Mouse (Mus musculus): ENCODE results near the gene Slc30a9.
A peak's percentile ranks its signal among the peaks of the same experiment; 100 is the strongest.

Slc30a9 gene

DNA sequence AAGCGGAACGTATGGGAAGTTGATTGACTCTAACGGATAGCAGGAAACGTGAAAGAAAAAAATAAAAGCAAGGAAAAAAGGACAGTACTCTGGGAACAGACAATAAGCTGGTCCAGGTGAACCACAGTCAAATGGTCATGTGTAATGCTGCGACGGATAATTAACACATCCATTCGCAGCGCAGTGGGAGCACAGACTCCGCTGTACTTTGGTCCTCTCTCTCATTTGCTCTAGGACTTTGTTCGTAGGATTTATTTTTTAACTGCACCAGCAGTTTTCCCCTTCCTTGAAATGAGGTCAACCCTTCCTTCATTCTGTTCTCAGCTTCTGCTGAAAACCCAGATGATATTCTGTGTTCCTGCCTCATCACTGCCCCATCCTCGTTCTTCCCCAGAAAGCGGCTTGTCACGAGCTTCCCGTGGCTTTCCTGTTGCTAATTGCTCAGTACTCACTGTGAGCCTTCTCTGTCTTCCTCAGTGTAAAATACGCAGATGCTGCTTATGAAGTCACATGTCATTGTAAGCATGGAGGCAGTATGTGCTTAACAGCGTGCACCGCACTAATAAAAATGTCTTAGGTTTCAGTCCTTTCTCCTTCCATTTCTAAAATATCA lies 15.0 kb downstream of the Slc30a9 start:
- no peak for DNase-seq

DNA sequence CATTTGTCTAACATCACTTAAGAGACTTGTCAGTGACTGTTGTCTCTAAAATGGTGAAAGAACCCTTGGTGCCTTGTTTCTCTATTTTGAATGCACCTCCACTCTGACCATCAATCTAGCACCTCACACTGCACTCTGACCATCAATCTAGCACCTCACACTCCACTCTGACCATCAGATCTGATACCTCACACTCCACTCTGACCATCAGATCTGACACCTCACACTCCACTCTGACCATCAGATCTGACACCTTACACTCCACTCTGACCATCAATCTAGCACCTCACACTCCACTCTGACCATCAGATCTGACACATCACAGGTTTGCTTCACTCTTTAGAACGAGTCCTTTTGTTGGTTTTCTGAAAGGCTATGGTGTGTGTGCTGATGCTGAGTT lies 17.3 kb downstream of the Slc30a9 start:
- no peak for DNase-seq

DNA sequence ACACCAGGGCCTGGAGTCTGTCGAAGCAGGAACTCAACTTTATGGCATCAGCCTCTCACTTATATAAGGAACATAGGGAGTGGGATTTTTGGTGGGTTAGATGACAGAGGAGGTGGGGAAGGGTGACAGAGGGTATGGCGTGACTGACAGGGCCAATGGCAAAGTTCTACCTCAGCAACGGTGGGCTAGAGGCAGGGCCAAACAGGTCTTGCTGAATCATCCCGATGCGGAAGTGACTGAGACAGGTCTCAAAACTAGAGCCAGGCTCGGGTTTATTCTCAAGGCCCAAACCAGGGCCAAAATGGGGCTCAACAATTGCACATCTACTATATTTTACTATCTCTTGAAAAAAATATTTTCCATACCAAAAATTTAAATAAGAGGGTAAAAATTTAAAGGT lies 34.1 kb downstream of the Slc30a9 start:
- DNase-seq, result no peak

DNA sequence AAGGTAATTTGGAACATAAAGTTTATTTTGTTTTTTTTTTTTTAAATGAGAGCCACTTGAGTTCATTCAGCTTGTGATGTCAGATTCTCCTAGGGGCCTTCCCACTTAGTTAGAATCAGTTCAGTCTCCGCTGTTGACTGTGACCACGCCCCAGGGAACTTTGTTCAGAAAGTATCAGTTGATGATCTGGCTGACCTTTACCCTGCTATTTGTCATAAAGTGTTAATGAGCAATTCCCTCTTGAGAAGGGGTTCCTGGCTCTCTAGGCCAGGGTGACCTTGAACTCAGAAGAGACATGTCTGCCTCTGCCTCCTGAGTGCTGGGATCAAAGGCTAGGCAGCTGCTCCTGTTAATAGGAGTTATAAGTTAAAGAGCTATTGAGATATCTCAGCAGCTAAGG lies 40.3 kb downstream of the Slc30a9 start:
- DNase-seq, result no peak

DNA sequence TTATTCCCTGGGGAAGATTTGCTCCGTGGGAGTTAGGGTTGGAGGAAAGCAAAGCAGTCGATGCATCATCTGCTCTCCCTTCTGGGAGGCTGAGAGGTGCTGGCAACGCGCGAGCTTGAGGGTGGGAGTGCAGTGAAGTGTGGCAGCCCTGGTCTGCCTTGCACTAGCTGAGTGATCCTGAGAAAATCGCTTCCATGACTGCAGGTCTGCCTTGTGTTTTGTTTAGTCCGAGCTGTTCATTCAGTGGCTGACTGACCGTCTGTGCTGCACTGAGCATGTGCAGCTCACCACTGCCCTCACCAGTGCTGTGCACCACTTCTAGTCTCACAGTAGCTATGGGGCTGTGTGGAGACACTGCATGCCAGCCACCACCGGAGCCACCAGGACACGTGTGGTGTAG lies 42.2 kb downstream of the Slc30a9 start:
- DNase-seq, result no peak

DNA sequence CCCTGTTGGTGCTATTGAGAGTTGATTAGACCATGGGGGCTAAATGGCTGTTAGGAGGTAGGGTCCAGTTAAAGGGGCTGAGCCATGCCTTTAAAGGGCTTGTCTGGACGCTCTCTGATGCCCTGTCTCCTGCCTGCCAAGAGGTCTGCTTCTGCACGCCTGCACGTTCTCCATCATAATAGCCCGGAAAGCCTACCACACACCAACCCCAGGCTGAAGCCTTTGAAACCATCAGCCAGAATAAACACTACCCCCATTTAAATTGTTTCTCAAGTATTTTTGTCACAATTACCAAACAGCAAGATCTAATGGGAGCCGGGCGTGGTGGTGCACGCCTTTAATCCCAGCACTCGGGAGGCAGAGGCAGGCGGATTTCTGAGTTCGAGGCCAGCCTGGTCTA lies 55.6 kb downstream of the Slc30a9 start:
- no peak for DNase-seq

DNA sequence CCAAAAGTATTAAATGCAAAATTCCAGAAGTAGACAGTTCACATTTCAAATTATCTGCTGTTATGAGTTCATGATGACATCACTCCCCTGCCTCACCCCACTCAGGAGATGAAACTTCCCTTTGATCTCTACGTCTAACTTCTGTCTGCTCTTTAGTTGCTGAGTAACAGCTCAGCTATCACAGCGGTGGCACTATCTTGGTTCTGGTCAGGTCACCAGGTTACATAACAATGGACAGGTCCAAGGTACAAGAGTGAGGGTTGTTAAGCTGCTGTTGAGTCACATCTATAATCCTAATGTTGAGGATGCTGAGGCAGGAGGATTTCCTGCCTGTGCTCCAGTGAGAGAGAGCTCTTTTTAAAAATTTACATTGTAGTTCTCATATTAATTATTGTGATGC lies 56.2 kb downstream of the Slc30a9 start:
- DNase-seq, result no peak

DNA sequence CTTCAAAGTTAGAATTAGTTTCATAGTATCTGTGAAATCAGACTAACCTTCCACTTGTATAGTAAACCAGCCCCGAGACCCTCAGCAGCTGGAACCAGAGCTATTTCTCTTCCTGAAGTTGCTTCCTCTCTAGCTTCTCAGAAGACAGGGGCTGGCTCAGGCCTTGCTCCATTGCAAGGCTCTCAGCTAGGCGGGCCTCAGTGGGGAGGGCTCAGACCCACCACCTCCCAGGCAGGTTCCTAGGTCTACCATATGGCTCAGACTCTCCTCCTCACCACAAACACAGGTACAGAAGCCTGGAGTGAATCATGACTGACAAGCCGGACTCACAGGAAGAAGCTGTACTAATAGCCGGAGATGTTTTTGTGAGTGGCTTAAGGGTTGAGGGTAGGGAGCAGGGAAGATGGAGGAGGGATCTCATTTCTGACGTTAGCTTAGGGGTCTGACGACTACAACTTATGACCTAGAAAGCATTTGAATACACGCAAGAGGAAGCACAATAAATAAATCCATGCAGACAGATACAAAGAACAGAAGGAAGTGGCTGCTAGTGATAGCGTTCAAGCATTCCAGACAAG lies 70.4 kb downstream of the Slc30a9 start:
- no peak for DNase-seq

DNA sequence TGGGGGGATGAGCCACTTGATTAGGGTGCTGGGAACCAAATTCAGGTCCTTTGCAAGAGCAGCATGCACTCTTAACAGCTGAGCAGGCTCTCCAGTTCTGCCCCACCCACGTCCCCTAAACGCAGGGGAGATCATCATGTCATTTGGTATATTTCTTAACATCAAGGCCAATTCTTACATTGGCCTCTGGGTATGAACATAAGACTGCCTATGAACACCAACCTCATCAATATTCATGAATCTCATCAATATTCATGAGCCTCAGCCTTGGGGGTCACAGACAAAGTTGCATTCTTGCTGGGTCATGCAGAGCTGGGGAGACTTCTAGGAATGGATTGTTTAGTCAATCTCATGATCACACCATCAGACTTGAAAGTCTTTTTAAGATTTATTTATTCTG lies 74.9 kb downstream of the Slc30a9 start:
- no peak for DNase-seq

DNA sequence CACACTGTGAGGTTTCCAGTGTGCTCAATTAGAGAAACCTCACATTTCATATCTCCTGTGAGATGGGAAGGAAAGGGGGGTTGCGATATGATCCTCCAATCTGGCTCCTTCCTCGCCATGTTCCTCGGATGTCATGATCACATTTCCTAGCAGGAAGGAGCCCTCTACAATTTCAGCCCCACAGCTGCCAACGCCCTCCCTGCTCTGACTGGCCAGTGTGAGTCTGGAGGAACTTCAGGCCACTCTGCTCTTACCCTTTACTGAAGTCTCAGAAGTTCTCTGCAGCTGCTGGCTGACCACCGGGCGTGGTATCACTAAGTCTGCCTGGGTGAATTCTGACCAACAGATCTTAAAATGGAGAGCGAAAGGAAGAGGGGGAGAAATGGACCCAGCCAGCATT lies 75.8 kb downstream of the Slc30a9 start:
- no peak for DNase-seq

DNA sequence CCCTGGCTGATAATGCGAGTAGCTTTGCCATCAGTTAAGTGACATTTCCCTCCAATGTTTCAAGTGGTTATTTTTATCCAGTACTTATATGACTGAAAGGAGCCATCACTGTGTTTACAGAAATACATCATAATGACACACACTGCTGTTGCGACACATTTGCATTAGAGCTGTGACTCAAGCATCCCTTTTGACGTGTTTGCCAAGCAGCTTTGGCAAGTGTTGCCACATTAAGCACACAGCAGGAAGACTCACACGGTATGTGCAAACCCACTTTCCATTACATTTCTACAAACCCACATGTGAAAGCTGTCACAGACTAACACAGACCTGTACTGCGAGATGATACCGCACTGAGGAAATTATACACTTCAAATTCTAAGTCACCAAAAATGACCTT lies 87.2 kb downstream of the Slc30a9 start:
- no peak for DNase-seq

DNA sequence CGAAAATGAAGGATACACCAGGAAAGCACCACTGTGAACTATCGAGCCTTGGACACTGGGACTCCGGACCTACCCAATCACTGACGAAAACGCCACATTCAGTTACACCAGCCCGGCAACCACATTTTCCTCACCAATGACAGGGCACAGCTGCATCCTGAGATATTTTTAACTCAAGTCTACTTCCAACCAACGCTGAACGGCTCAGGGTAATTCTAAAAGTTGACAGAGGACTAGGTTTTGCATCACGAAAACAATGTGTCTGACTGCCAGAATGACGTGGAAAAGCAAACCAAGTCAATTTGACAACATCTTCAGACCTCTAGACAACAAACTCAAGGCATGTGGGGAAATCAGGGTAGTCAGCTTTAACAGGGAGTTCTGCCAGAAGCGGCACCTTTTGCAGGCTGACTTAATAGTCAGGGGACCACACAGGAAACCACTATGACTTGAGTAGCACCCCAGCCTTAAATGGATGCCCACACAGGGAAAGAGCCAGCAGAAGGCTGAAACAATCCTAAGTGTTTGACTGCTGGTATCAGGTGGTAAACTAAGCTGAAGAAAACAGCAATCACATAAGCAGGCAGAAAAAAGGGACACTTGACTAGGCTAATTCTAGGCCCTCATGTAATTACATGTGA lies 88.6 kb downstream of the Slc30a9 start:
- peak; percentile 32 for DNase-seq

DNA sequence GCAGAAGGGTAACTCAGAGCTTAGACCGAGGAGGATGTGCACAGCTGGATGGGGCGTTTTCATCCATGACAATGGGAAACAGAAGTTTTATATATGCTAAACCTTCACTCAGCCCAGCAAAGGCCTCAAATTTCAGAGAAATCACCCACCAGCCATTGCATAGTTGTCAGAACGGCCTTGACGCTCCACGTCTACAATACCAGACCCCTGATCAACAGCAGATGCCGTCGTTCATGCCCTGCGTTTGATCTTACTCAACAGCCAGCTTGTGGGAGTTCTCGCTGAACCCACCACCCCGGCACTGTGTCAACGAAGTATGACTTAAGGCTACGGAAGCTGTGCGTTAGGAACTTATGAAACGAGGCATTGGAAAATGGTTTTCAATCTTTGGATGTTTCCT lies 90.4 kb downstream of the Slc30a9 start:
- no peak for DNase-seq

DNA sequence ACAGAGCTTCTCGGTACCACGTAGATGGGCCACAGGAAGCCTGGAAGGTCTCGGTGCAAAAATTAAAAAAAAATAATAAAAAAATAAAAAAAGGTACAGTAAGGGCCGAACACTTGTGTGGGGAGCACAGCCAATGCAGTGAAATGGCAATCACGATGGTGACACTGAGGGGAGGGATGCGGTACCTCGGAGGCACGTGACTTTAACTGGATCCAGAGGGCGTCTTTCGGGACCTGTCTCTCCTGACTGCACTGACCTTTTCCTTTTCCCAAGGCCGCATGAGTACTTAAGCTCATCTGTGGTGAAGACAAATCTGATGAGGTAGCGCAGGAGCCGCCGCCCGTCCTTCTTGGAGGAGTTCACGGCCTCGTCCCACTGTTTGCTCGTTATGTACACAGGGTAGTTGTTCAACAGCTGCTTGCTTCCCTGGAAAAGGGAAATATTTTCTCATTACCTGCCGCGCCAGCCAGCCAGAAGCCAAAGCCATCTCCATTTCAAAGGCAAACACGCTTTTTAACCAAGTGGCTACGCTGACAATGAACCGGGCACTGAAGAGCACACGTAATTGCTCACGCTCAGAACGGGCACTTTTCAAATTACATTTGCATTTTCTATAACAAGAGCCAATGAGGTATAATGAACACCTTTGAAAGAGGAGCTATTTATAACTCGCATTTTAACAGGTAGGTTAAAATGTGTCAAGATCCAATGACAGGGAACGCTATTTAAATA lies 93.3 kb downstream of the Slc30a9 start:
- DNase-seq, result no peak

DNA sequence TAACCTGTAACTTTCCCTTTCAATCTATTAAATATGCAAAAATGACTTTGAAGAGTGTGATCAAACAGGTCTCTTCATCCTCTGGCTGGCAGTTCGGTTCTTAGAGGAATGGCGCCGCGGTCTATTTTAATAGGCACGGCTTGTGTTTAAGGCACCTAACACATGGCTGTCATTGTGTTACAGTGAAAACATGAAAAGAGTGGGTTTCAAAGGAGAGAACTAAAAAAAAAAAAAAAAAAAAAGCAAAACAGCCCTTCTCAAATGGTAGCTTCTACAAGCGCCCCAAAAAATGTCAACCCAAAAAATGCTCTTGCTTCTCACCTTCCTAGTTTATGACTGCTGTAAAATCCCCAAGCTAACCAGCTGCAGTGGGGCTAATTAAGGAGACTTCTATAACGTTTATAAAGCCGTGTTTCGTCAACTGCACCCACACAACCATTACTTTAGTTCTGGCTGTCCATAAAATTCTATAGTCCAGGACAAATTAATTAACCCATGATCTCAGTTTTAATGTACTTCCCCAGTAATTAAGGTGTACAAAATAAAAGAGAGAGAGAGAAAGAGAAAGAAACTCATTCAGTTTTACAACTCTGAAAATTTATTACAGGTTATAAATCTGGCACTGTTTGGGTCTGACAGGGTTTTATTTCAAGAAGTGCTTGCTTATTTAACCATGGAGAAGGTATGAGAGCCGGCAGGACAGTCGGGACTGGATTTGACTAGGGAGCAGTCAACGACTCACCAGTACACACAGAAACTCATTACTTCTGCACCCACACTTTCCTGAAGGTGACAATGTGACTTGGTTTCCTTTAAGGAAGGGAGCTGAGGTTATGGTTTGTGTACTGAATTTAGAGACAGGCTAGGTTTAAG lies 94.1 kb downstream of the Slc30a9 start:
- no peak for DNase-seq

DNA sequence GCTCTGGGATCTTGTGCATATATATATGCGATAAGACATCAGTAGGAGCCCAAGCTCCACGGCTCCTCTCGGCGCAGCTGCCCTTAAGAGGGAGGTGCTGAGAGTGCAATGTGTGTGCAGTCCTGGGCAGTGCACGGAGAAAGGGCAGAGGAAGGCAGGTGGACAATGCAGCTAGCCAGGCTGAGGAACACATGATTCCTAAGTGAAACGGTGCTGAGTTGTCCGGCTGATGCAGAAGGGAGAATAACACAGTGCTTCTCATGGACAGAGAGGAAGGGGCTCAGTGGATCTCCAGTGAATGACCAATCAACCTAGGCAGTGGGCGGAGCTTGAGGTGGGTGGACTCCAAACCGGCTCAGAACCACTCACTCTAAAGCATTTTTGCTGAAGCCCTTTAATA lies 94.9 kb downstream of the Slc30a9 start:
- DNase-seq, result no peak

DNA sequence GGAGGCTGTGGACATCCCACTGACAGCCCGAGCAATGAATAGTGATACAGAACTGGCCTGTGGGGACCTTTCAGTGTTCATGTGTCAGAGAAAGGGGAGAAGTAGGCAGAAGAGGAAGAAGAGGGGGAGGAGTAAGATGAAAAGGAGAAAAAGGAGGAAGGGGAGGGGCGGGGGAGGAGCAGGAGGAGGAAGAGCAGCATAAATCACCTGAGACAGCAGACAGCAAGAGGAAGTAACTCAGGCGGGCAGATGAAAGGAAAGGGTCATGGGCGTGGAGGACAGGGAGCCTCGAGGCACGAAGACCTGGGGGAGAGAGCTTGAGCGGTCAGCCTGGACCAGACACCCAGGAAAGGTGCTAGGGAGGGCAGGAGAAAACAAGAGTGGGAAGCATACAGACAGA lies 97.6 kb downstream of the Slc30a9 start:
- DNase-seq, result peak; percentile 48

DNA sequence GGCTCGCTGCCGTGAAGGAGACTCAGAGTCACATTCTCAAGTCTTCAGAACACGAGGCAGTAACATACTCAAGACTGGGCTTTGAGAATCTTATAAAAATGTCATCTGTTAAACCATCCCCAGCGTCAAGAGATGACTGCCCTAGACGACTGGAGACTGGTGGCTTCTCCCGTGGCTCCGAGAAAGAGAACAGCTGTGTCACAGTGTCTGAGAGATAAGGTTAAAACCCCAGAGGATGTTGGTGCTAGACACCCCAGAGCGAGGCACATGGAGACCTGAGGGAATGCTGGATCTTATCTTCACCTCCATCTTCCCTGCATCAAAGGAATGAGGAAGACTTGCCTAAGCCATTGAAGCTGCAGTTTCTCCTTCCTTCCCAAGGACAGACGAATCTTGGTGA lies 98.2 kb downstream of the Slc30a9 start:
- peak; percentile 15 for DNase-seq

Data from thymus, postnatal 4 days (tissue).